Mouse (Mus musculus) adrenal gland, adult 18-20 months (tissue): ENCODE results near the gene Fa2h. TPM values are rescaled to one million over a fixed set of nuclear protein-coding genes. Genes with fewer than 3 reads are reported as not detected.

Experiments used
- DNase-seq, 2 experiments: peaks; one replicate each; pipeline ENCODE4 v3.0.0; 2021 to 2022; ENCODE audit warnings: low spot score in 2 of 2
- total RNA-seq, 2 experiments: library from RNA; stranded (reverse); gene quantifications; 1 replicate in 1 of 2; 2 replicates in 1 of 2; pipeline ENCODE4 v1.2.3; 2021

The Fa2h gene
- total RNA-seq, 2 experiments from 2014 or later: 14.6 TPM; not detected in 1

DNA sequence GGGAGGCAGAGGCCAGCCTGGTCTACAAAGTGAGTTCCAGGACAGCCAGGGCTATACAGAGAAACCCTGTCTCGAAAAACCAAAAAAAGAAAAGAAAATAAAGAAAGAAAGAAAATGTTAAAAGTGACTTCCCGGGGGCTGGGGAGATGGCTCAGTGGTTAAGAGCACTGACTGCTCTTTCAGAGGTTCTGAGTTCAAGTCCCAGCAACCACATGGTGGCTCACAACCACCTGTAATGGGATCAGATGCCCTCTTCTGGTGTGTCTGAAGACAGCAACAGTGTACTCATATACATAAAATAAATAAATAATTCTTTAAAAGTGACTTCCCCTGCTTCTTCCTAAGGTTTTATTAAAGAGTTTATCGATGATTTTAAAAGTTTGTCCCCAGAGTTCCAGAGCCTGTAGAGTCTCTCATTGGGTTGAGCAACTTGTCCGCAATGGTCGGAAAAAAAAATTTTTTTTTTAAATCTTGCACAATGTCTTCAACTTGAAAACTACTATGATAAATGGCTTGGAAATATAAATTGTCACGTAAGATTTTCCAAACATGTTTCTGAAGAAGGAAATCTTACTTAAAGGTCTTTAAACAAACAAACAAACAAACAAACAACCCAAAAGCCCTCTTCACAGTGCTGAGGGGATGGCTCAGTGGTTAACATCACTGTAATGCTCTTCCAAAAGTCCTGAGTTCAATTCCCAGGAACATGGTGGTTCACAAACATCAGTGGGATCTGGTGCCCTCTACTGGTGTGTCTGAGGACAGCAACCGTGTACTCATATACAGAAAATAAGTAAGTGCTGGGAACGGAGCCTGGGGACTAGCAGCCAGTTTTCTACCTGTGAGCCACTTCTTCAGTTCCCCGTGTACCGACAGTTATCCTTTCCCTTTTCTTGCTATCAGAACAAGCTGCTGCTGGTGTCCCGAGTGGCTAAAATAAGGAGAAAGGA is 92.8 kb downstream of the Fa2h start:
- peak; percentile 15 to 30 for DNase-seq

DNA sequence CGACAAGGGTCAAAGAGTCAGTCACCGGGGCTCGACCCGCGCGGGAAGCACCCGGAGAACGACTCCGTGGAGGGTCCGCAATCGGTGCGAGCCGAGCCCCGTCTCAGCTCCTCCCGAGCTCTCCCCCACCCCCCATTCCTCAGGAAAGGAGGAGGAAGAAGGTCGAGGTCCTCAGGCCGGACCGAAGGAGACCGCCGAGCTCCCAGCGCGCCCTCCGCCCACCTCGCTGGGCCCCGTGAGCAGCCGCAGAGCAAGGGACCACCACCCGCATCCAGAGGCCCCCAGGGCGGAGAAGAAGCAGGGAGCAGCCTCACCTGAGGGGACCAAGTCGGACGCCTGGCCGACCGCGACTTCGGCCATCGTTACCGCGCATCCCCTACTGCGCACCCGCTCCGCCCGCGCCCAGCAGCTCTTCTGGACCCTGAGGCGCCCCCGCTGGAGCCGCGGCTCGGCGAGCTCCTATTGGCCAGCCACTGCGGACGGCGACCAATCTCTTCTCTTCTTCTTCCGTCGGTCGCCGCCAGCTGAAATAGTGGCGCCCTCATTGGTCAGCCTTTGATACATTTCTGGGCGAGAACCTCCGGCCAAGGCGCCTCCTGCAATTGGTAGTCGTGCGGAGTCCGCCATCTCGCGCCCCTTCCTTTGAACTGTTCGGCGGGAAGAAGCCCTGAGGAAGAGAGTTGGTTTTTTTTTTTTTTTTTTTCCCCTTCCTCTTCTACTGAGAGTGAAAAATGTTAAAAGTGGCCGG is 93.6 kb downstream of the Fa2h start, which contains the start of gene Rfwd3:
Gene Rfwd3, minus strand, starts transcription at position 402 of the 748 bp plus-strand sequence.
- DNase-seq: peak; percentile 89 to 92

DNA sequence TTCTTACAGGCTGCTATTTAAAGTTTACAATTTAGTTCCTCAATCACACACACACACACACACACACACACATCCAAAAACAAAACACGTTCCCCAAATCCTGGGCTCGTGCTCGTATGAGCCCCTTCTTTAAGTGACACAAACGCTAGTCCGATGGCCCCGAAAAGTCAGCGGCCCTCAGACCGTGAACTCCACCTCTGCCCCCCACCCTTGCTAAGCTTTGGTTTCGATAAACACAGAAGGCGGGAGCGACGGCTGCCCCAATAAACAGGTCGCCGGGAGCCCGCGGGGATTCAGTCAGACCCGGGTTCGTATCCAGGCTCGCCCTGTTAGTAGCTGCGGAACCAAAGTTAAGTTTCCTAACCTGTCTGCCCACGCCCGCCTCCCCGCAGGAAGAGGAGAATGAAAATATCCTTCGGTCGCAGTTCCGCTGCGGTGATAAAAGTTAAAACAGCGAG is 94.2 kb downstream of the Fa2h start:
- peak; percentile 55 to 57 for DNase-seq

DNA sequence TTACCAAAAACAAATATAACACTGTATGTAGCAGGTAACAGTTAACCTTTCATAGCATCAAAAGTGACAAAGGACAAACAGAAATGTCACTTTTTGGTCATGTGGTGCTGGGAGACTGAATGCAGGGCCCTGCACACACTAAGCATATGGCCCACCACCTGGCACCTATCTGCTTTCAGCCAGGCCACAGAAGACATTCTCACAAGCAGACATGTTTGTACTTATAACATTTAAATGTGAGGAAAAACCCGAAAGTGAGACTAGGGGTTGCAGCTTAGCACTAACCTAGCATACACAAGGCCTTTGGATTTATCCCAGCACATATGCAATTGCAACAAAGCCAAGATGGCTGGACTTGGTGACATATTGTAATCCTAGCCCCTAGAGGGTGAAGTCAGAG is 95.6 kb downstream of the Fa2h start:
- no peak for DNase-seq

Other genes starting within 250 kb of the Fa2h start
- 100 to 1,000 TPM in 1 of 2 experiments, 10 to 100 TPM in 1; 97.6 to 124 TPM for gene Glg1, start 134.6 kb downstream of the Fa2h start, total RNA-seq
- 10 to 100 TPM; 30.8 to 54.7 TPM for gene Rfwd3, start 93.6 kb downstream of the Fa2h start, total RNA-seq
- gene Mlkl, start 55.6 kb downstream of the Fa2h start, total RNA-seq: 10 to 100 TPM in 1 of 2 experiments, 1 to 10 TPM in 1; 5.1 to 16.4 TPM
- 10 to 100 TPM in 1 of 2 experiments, 1 to 10 TPM in 1; 9.2 to 10.3 TPM for gene Wdr59, start 128.3 kb upstream of the Fa2h start, total RNA-seq
- gene Znrf1, start 142.3 kb upstream of the Fa2h start, total RNA-seq: 10 to 100 TPM; 31.0 to 36.3 TPM
- 100 to 1,000 TPM in 1 of 2 experiments, 10 to 100 TPM in 1; 65.1 to 101 TPM for gene Ldhd, start 236.6 kb upstream of the Fa2h start, total RNA-seq
- 1 to 10 TPM; 6.4 to 6.5 TPM for gene Zfp1, start 249.6 kb upstream of the Fa2h start, total RNA-seq